Mouse (Mus musculus) lung, postnatal 0 days (tissue): ENCODE measurements around the gene Gm17364.

Experiments
- CTCF ChIP-seq: IDR thresholded peaks from 2 replicates; pipeline ENCODE4 v1.5.1; 2016; ENCODE audit warnings: antibody characterized with exemption, mild to moderate bottlenecking
- EP300 ChIP-seq: IDR thresholded peaks from 2 replicates; pipeline ENCODE4 v1.6.1; 2016; ENCODE audit warnings: antibody characterized with exemption, mild to moderate bottlenecking, control low read depth

DNA sequence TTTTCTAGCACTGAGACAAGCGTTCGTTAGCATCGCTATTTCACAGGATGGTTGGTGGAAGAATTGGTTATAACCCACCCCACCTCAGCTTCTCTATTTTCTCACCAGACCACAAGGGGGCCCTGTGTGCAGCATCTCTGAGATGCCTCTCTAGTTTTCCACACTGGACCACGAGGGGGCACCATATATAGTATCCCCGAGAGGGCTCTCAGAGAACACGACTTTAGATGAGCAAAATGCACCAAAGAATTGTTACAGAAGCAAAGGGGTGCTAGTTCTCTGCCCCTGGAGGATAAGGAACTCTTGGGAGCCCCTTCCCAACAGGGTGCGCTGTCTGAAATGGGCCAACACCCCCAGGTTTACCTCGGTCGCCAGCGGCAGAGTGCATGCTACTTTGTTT lies 28.9 kb upstream of the Gm17364 start:
- TF ChIP-seq CTCF (peak; percentile 91), EP300 (peak; percentile 64)
